Mouse (Mus musculus): ENCODE data around the gene Pprc1. TPM values are rescaled to one million over a fixed set of nuclear protein-coding genes. Genes with fewer than 3 reads are reported as not detected.

The Pprc1 gene
- polyA plus RNA-seq (2012; rRNA removed; ENCODE audit: low replicate concordance): 13.8 and 48.0 TPM in 2 replicates

DNA sequence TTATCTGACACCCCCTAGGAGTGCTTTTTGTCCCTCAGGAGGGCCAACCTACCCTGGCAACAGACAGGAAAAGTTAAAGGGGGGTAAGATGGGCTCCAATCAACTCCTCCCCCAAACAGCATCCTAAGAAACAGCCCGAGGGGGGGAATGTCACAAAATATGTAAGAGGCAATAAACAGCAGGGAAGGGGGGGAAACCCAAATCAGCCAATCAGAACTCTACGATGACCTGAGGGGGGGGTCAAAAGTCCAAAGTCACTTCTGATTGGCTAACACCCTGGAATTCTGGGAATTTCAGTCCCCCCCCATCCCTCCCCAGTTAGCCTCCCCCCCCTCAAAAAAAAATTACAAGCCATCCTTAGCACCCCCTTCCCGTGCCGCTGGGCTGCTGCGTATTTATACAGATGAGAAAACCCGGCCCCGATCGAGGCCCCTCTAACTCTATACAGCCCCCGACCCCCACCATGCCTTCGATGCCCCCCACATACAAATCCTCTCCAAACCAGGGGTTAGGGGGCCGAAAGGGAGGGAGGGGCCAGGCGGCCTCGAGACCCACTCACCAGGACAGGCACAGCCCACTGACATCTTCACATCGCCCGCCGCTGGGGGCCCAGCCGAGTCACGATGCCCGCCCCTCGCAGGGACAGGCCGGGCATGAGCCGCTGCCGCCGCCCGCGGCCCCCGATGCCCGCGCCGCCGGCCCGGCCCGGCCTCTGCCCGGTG lies at the start of gene Pprc1:
TSS of gene Pprc1 (plus strand) at position 616 of the 722 bp plus-strand sequence.

GRCm38 (mm10) chr19:45997785-45998693 lies 46.6 kb upstream of the Pprc1 start, which contains the start of gene Armh3:
Gene Armh3, minus strand, starts transcription at chr19:45998488.

DNA sequence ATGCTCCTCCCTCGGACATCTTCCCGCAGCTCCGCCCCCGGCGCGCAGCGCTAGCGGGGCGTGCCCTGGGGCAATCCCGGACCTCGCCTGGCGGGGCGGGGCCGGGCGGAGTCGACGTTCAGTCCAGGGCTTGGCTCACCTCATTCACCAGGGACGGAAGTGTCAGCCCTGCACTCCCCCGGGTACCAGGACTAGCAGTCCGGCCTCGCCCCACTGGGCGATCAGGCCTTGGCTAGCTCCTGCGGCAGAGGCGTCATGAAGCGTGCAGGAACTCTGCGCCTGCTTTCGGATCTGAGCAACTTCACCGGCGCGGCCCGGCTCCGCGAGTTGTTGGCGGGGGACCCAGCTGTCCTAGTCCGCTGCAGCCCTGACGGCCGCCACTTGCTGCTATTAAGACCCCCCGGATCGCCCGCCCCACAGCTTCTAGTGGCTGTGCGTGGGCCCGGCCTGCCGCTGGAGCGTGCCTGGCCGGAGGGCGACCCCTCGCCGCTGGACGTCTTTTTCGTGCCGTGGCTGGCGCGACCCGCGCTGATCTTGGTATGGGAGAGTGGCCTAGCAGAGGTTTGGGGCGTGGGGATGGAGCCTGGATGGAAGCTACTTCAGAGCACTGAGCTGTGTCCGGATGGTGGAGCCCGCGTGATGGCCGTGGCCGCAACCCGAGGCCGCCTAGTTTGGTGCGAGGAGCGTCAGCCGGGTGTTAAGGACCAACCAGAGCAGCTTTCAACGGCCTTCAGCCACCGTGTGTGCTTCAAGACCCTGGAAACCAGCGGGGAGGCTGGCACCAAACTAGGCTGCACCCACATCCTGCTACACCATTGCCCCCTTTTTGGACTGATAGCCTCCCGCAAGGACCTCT lies 41.1 kb upstream of the Pprc1 start, which contains the start of gene Hps6:
TSS of gene Hps6 (plus strand) at position 138 of the 856 bp plus-strand sequence.

DNA sequence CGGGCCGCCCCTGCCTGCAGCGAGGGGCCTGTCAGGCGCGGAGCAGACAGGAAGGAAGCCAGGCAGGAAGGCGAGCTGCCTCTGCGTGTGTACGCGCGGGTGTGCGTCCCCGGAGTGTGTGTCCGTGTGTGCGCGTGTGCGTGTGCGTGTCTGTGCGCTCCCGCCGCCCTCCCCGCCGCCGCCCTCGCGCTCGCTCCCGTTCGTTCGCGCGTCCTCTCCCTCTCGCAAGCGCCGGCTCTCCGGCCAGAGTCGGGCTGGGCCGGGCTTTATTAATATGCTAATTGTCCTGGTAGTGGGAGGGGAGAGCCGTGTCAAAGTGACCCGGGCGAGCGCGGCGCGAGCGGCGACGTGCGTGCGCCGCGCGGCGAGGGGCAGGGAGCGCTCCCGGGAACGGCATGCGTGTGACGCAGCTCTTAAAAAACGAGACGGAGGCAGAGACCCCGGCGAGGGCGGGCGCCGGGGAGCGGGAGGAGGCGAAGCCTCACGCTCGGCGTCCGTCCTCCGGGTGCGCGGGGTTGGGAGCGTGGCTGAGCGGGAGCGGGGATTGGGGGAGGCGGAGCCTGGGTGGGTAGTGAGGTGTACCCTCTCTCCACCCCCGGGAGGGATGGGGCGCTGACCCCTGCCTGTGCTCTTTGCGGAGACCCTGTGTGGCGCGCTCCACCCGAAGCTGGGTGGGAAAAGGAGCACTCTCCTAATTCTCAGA lies 458 bp downstream of the Pprc1 start, which contains the start of gene Ldb1:
TSS of gene Ldb1 (minus strand) at position 222 of the 703 bp plus-strand sequence.

DNA sequence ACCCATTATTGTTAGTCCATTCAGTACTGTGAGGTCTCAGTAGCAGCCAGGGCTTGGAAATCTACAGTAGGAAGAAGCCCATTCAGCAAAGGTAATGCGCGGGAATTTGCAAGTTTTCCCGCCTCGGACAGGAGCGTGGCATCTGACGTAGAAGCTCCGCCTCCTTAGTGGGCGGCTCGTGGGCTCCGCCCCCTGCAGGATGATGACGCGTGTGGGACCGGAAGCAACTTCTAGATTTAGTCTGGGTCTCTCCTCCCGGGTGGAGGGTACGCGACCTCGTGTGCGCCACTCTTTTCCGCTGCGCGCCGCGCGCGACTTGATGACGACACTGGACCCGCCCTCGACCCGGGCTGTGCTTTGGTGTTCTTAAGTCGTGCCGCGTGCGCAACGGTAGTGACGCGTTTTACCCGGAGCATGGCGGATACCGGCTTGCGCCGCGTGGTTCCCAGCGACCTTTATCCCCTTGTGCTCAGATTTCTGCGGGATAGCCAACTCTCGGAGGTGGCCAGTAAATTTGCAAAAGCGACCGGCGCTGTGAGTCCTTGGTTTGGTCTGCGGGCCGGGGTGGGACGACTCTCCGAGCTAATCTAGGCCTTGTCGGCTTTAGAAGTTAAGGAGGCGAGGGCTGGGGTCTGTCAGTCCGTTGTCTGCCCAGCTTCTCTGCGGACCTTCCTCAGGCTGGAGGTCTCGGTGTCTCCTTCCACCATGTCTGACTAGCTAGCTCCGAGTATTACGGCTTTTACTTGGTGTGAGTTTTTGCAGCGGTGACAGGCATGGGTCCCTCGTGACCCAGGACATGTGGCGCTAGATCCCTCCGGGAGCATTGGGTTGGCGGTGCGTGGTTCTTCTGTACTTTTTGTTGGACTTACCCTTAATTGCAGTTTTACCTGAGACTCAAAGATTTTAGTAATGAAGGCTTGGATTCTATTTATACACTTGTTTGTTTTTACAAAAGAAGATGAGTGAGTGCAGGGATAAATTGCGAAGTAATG lies 31.2 kb downstream of the Pprc1 start, which contains the start of gene Nolc1:
TSS of gene Nolc1 (plus strand) at position 248 of the 992 bp plus-strand sequence.

Other genes with a start within 250 kb of the Pprc1 start
- gene Kcnip2, start 228.8 kb upstream of the Pprc1 start, polyA plus RNA-seq (2012; rRNA removed; ENCODE audit: low replicate concordance): 0.59 and 3.2 TPM in 2 replicates
- 13.4 and 13.7 TPM in 2 replicates for gene Armh3, start 46.4 kb upstream of the Pprc1 start, polyA plus RNA-seq (2012; rRNA removed; ENCODE audit: low replicate concordance)
- gene Hps6, start 41.4 kb upstream of the Pprc1 start, polyA plus RNA-seq (2012; rRNA removed; ENCODE audit: low replicate concordance): 7.1 and 10.7 TPM in 2 replicates
- gene Ldb1, start 328 bp downstream of the Pprc1 start, polyA plus RNA-seq (2012; rRNA removed; ENCODE audit: low replicate concordance): 207 and 278 TPM in 2 replicates
- 7.5 and 19.0 TPM in 2 replicates for gene Nolc1, start 31.0 kb downstream of the Pprc1 start, polyA plus RNA-seq (2012; rRNA removed; ENCODE audit: low replicate concordance)
- gene Elovl3, start 87.0 kb downstream of the Pprc1 start, polyA plus RNA-seq (2012; rRNA removed; ENCODE audit: low replicate concordance): 1.5 and 3.5 TPM in 2 replicates
- gene Pitx3, start 103.4 kb downstream of the Pprc1 start, polyA plus RNA-seq (2012; rRNA removed; ENCODE audit: low replicate concordance): 0.64 TPM in 1 of 2 replicates, not detected in the other
- 69.7 and 96.3 TPM in 2 replicates for gene Gbf1, start 107.6 kb downstream of the Pprc1 start, polyA plus RNA-seq (2012; rRNA removed; ENCODE audit: low replicate concordance)

Measured in subcutaneous adipose tissue, adult 2 months (tissue).